16 mouse cellular contexts compared by ENCODE assay signal in the genomic region with DNA sequence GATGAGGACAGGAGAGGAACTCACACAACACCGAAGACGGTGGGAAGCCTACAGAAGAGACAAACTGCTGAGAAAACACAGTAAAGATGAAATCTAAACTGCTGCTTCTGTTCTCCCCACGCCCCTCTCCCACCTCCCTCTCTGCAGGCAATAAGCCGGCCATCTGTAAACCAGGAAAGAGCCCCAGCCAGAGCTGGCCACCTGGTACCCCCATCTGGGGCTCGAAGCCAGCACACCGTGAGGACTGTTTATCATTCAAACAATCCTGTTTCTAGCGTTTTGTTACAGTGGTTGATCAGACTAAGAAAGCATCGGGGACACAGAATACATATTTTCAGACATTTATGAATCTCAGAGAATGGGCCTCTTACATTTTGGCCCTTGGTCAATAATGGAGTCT.
"Had no signal": no experiment of that assay in that cellular context is flagged by ENCODE, and none has a peak within 500 bp of the region (broad histone marks: within the 10 kb centered on the region; RNA-seq: fewer than 3 reads in every experiment).

No protein-coding gene starts in this region.

- H3K9ac ChIP-seq: lung, embryonic 15.5 days; midbrain, embryonic 13.5 days; midbrain, embryonic 15.5 days; neural tube, embryonic 12.5 days; stomach, embryonic 15.5 days had no signal

- H3K36me3 ChIP-seq: lung, embryonic 15.5 days; midbrain, embryonic 13.5 days; midbrain, embryonic 15.5 days; neural tube, embryonic 12.5 days; stomach, embryonic 15.5 days had no signal

- H3K4me3 ChIP-seq: lung, embryonic 15.5 days; megakaryocyte, embryonic 14.5 days; midbrain, embryonic 13.5 days; midbrain, embryonic 15.5 days; neural tube, embryonic 12.5 days; stomach, embryonic 15.5 days had no signal

- H3K9me3 ChIP-seq: lung, embryonic 15.5 days; midbrain, embryonic 13.5 days; midbrain, embryonic 15.5 days; neural tube, embryonic 12.5 days; stomach, embryonic 15.5 days had no signal

- H3K4me1 ChIP-seq: lung, embryonic 15.5 days; megakaryocyte, embryonic 14.5 days; midbrain, embryonic 13.5 days; midbrain, embryonic 15.5 days; neural tube, embryonic 12.5 days; stomach, embryonic 15.5 days had no signal

- DNase-seq: lung, adult 2 months; lung, postnatal 14 days; lung, postnatal 36 days; right cerebral cortex, postnatal 14 days; thymus, adult 2 months; thymus, postnatal 25 days; thymus, postnatal 4 days had no signal

- H3K4me2 ChIP-seq: lung, embryonic 15.5 days; midbrain, embryonic 13.5 days; midbrain, embryonic 15.5 days; neural tube, embryonic 12.5 days; stomach, embryonic 15.5 days had no signal

- H3K27me3 ChIP-seq: lung, embryonic 15.5 days; megakaryocyte, embryonic 14.5 days; midbrain, embryonic 13.5 days; midbrain, embryonic 15.5 days; neural tube, embryonic 12.5 days; stomach, embryonic 15.5 days had no signal

- ATAC-seq: lung, postnatal 0 days; midbrain, embryonic 13.5 days; midbrain, embryonic 15.5 days had no signal

- H3K27ac ChIP-seq: lung, embryonic 15.5 days; macrophage; midbrain, embryonic 13.5 days; midbrain, embryonic 15.5 days; neural tube, embryonic 12.5 days; stomach, embryonic 15.5 days; stomach, postnatal 0 days had no signal
